Mouse (Mus musculus) NIH3T3 (cell line): ENCODE measurements at regions not wholly inside any gene's neighbourhood (a gene's known extent, or its start where the extent isn't known, plus 50 kb on each side); places are given as distances from the start of the nearest gene placed in this dataset.

ENCODE experiments used
- DNase-seq: peaks from one replicate; pipeline ENCODE4 v3.0.0-alpha.2; 2012; ENCODE audit warnings: low read depth

GRCm38 (mm10) chr14:99520343-99520742 lies 221.9 kb downstream of the Klf5 start:
- no peak for DNase-seq

DNA sequence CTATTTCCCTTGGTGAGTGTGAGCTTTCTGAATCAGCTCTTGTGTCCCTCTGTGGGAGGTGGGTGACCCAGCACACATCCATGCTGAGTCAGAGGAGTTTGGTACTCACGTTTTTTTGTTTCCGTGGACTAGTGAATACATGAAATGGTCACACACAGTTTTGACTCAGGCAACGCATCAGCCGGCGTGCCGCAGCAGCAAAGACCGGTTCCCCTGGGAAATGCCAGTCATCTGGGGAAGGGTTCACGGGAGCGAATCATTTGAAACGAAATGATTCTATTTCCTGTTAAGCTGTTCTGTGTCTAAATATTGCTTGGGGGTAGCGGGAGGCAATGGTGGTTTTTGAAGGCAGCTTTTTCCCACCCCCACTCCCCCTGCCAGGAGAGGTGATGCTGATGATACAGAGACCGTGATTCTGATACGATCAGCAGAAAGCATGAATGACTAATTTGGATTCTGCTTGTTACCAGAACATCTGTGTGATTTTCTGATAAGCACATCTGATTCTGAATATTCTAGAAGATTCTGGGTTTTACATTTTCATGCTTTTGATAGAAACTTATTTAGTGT lies 223.5 kb downstream of the Klf5 start:
- DNase-seq: no peak

- peak; percentile 58 for DNase-seq
Measured at GRCm38 (mm10) chr14:99535781-99536180, 237.3 kb downstream of the Klf5 start.

- no peak for DNase-seq
Measured at GRCm38 (mm10) chr14:99537286-99537685, 238.8 kb downstream of the Klf5 start.

DNA sequence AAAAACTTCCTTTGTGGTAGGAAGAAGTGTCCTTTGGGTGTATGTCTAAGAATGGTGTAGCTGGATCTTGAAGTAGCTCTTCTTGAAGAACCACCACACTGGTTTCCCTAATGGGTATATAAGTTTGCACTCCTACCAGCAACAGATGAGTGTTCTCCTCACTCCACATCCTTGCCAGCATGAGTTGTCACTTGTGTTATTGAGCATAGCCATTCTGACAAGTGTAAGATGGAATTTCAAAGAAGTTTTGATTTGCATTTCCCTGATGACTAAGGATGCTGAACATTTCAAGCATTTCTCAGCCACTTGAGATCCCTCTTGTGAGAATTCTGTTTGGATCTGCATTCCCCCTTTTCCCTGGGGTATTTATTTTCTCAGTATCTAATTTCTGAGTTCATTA lies 243.2 kb downstream of the Klf5 start:
- DNase-seq: peak; percentile 14

- peak; percentile 5 for DNase-seq
Measured at GRCm38 (mm10) chr14:99547931-99548330, 249.4 kb downstream of the Klf5 start.

DNA sequence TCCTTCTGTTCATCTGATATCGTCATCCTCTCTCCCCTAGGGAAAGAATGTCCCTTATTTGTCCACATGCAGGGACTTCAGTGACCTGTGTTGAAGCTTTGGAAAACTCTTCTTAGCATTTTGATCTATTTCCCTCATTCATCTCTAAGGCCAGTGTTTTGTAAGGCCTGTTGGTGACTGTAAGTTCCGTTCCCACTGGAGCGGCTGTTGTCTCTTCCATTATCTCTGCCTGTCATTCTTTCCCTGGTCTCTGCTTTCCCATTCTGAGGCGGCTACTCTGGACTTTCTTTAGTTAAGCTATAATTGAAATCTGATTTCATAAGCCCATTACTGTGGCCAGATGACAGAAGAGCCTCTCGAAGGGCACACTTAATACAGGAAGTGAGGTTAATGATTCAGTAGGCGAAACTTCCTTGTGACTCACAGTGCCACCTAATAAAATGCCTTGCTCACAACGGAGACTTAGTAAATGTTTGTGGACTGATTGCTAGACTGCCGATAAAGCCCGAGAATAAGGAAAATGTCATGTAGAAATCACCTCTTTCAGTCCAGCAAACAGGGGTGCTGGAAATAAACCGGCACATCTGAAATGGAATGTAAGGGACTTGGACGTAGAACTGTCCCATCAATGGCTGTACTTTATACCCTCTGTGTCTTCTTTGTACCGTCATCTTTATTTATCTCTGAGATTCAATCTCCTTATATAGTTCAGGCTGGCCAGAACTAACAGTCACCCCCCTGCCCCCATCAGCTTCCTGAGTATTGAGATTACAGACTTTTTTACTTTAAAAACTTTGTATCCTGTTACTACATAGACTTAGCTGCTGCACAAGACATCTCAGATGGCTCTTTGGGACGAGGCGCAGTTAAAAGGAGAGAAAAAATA lies 250.1 kb downstream of the Klf5 start:
- DNase-seq: peak; percentile 3

GRCm38 (mm10) chr14:99564024-99564423 lies 265.5 kb downstream of the Klf5 start:
- no peak for DNase-seq

DNA sequence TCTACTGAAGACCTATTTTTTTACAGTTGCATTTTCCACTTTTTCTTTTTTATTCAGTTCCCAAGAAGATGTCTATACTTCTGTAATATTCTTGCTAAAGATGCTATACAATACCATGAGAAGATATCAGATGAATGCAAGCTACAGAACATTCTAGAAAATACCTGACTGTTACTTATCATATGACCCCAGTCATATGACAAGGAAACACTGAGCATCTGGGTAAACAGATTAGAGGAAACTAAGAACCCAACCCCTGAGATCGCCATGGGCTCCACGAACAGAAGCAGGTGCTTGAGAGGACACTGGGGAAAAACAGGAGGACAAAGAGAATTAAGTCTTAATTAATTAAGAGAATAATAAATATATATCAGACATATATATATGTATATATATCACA lies 275.7 kb downstream of the Klf5 start:
- DNase-seq: no peak

GRCm38 (mm10) chr14:99578665-99579064 lies 280.2 kb downstream of the Klf5 start:
- DNase-seq: no peak

DNA sequence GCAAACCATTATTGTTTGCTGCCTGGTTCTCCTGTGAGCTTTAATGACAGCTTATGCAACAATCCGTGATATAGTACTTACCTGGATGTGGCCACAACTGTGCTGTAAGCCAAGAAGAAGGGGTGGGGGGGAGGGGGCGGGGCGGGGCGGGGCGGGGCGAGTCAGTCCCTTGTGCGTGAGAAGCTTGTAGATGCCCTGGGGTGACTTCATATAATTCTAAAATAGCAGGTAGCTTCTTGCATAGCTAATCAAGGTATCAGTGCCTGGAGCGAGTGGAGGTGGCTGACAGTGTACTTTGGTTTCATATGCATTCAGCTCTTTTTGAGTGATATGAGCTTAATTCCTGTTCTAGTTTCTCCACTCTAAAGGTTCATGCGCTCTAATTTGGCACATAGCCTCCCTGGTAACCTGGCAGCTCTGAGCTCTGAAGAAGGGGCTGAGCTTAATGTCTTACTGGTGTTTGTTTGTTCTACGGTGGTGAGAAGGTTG lies 280.8 kb downstream of the Klf5 start:
- no peak for DNase-seq

DNA sequence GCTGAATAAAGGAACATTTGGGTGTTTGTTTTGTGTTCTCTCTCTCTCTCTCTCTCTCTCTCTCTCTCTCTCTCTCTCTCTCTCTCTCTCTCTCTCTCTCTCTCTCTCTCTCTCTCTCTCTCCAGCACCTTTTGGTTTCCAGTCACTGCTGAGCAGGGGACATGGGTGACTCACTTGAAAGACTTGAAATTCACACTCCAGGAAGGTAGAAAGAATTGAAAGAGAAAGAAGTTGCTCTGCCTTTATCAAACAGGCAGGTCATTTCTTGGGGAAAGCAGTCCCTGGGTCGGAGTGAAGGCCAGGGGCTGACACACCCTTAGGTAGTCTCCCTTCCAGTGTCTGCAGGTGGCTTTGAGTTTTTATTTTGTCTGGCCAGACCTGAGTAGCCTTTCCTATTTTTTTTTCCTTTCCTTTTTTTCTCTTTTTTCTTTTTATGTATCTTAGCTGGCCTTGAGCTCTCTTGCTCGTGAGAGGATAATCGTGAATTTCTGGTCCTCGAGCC lies 281.3 kb downstream of the Klf5 start:
- DNase-seq: no peak

DNA sequence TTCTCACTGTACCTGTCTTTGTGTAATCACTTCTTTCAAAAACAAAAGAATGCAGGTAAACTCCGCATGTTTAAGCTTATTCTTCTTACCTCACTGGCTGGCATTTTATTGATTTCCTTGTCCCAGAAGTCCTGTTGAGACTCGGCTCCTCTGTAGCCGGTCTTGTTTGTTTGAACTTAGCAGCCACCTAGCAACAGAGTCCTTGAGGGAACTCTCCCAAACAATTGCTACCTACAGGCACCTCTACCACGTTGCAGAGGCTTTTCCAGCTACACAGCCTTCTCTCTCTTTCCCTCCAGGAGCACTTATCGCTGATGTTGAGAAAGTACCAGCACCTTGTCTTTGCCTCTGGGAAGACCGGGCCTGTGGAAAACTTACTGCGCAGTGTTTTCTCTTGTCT lies 285.7 kb downstream of the Klf5 start:
- no peak for DNase-seq

- no peak for DNase-seq
Measured at GRCm38 (mm10) chr14:99586029-99586428, 287.5 kb downstream of the Klf5 start.

GRCm38 (mm10) chr14:99590854-99591470 lies 292.5 kb downstream of the Klf5 start:
- DNase-seq: no peak

DNA sequence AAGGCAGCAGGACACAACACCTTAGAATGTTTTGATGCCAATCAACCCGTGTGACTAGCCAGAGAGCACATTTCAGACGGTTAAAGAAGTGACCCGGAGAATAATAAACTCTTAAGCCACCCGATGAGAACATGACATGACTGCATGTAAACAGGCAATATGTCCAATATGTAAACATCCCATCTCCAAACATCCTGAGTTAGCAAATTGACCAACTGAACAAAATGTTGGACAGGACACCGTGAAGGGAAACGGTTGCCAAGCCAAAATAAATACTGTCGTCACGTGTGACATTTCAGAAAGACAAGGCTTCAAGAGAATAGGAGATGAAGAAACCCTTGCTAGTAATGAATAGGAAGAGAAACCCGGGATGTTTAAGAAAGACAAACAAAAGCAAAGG lies 294.4 kb downstream of the Klf5 start:
- DNase-seq: no peak

- no peak for DNase-seq
Measured at GRCm38 (mm10) chr14:99593864-99594263, 295.4 kb downstream of the Klf5 start.

DNA sequence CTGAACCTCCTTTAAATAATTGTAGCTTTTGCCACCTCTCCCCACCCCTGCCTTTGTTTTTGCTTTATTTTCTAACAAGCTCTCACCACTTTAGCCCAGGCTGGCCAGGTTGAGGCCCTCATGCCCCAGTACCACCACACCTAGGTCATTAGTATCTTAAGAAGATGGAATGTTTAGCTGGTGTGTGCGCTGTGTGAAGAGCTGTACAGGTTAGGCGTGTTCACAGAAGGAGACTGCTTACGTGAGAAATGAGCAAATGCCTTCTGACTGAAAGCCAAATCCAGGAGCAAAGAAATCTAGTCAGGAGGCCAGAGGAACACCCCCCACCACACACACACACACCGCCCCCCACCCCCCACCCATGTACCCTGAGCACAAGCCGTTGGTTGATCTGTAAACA lies 303.4 kb downstream of the Klf5 start:
- DNase-seq: no peak

DNA sequence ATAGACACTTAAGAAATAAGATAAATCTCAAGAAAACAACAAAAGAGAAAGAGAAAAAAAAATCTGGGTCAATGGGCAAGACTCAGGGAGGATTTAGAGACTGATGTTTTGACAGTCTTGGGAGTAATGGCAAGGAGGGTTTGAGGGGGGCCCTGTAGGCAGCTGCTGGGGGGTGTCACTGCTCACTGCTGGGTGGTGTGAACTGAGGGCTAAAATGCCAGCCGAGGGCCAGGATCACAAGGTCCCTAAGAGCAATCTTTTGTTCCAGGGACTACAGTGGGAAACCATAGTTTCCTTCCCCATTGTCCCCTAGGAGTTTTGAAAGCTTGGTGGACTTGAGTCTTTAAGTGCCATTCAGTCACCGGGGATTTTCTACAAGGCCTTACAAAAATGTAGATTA lies 304.8 kb downstream of the Klf5 start:
- no peak for DNase-seq

DNA sequence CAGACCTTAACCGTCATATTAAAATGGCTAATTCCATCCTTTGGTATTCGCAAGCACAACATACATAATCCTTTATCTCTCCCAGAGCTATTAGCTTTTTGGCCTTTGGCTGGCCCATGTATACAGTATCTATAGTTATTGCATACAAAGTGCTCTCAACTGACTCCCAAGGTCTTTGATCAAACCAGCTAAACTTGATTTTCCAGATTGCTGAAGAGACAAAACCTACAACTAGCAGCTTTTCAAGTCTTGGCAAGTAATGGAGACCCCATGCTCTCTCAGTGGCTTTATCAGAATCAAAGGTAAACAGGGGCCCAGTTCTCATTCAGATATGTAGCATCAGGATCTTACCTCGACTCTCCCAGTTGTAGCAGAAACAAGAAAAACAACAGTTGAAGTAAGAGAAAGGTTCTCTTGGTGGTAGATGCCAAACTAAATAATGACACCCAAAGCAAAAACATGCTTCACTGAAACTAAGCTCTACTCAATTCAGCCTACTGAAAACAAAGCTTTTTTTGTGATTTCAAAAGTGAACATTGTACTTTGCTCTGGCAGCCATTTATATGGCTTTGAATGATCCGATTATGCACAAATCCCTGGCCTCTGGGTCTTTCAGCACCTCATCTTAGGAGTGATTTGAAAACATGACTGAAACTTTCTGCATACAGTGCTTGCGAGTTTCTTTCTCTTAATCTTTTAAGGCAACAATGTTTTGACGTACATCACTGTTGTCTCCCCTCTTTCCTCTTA lies 307.0 kb downstream of the Klf5 start:
- no peak for DNase-seq

- no peak for DNase-seq
Measured at GRCm38 (mm10) chr14:99609003-99609402, 310.5 kb downstream of the Klf5 start.

DNA sequence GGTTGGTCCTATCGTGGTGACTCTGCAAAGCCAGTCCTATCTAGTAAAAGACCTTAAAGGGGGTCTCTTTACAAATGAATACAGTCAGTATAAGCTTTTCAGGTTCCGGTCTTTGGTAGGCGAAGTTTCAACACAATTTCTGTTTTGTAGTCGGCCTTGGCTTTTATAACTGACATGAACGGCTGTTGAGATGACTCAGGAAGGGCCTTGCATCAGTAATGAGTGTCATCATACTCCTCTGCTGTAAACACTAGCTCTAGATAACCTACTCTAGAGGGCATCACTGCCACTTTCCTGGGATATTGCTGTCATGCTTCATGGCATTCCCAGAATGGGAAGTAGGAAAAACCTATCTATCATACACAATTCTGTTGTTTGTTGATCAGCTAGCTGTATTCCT lies 312.9 kb downstream of the Klf5 start:
- DNase-seq: no peak
